Mouse (Mus musculus): ENCODE measurements around the gene Bcl3.

Gene Bcl3

DNA sequence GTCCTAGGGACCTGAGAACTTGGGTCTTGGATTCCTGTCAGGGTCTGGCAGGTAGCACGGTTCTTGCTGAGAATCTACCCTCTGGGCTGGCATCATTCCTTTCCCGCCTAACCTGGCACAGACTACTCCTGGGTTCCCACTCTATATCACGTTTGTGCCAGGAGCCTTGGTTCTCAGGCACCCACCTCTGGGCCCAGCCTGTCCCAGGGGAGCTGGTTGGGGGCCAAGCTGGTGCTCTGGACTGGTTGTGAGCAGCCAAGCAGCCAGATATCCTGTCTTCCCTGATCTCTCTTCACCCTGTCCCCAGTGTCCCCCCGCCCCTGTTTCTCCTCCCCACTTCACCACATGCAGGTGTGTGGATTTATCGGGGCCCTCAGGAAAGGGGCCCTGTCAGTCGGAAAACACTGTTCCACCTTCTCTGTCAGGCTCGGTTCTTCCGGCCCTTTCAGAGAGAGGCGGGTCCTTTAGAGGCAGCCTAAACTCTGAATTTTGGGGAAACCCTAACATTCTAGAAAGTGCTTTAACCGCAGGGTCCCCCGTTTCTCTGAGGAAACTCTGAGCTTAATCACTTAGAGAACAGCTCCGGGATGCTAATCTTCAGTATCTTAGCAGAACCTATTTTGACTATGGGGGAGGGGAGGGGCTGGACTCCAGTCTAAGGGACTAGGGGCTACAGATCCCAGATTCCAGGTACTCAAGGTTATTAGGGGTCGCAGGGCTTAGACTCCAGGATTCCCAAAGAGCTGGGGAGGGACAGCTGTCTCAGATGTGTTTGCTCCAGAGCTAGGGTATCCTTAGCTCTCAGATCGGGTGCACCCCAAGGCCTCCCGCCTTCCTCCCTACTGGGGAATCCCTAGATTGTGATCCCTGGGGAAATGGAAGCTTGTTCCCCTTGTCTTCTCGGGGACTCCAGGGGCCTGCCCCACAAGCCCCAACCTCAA lies 52.9 kb downstream of the Bcl3 start:
- no peak for DNase-seq (ENCODE audit: low spot score in 2 of 2)

DNA sequence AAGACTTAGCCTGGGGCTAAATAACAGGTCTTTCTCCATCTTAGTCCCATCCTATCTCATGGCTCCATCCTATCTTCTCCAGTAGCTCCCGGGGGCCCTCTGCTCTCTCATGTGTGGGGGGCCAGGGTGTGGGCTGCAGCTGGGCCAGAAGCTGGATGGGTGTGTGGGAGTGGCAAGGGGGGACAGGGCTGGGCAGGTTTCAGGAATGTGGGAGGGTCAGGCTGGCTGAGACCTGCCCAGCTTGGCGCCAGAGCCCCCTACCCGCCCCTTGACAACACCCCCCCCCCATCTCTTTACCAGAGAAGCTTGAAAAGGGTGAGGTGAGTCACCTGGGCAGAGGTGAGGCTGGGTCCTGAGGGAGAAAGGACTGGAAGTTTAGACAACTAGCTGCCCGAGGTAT lies 53.6 kb downstream of the Bcl3 start:
- no peak for DNase-seq (ENCODE audit: low spot score in 2 of 2)

DNA sequence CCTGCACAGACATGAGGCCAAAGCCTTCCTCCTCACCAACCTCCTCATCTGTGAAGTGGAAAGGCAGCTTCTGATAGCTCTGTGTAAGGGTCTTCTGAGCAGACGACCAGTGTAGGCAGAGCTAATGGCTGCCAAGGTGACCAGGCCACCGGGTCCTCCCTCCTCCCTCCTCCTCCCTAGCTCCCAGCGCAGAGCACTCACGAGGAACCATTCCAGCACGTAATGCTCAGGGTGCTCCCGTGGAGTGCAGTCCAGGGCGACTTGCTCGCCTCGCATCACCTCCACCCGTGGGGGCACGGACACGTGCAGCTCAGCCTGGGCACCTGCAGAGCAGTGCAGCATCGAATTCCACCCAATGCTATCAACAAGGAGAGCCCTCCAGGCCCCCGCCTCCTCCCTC lies 54.3 kb downstream of the Bcl3 start:
- DNase-seq (ENCODE audit: low spot score in 2 of 2) = no peak

DNA sequence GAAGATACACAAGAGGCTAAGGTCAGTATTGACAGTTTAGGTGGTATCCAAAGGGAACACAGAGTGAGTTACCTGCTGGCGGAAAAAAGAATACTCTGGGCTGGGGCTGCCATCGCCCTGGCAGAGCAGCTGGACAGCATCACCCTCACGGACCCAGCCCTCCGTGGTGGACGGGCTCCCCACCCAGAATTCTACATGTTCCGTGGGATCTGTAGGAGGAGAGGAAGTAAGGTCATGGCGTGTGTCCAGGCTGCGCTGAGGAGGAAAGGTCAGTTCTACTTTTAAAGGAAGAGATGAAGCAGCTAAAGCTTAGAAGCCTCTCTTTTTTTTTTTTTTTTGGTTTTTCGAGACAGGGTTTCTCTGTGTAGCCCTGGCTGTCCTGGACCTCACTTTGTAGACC lies 58.0 kb downstream of the Bcl3 start:
- no peak for DNase-seq (ENCODE audit: low spot score in 2 of 2)

DNA sequence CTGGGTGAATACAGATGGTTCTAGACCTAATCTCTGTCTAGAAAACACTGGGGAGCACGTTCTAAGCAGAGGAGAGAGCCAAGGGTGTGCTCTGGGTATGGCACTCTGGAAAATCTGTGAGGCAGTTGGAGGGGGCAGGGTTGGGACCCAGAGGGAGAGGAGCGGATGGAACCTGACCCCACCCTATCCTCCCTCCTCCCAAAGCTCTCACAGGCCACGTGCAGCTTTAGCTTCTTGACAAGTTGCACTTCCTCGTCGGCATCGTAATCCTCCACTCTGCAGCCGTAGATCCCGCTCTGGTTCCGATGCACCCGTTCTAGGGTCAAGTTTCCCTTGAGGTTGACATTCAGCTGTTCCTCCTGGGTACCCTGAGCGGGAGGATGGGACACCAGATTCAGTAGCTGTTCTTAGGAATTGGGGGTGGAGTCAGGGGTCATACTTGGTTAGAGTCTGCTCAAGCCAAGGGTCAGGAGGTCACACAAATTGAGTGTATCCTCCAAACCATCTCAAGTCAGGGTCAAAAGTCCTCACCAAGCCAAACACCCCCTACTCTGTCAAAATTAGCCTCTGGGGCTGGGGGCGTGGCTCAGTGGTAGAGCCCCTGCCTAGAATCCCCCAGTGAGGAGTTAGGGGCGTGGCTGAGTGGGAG lies 58.6 kb downstream of the Bcl3 start:
- DNase-seq (ENCODE audit: low spot score in 2 of 2) = no peak

DNA sequence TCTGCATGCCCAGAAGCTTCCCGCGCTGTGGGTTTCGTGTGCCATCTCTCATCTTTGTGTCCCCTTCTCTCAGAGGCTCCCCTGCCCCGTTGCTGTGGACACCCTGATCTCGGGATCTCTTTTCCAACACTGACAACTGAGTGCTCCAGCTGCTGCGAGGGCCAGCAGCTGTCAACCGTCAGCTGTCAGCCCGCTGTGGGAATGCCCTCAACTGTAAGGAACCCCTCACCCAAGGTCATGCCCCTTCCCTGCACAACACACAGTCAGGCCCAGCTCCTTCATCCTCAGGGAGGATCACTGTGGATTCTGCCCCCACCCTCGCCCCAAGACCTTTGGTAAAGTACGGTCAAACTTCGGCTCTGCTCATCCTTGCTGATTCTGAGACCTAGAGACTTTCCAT lies 60.3 kb downstream of the Bcl3 start:
- DNase-seq (ENCODE audit: low spot score in 2 of 2) = no peak

DNA sequence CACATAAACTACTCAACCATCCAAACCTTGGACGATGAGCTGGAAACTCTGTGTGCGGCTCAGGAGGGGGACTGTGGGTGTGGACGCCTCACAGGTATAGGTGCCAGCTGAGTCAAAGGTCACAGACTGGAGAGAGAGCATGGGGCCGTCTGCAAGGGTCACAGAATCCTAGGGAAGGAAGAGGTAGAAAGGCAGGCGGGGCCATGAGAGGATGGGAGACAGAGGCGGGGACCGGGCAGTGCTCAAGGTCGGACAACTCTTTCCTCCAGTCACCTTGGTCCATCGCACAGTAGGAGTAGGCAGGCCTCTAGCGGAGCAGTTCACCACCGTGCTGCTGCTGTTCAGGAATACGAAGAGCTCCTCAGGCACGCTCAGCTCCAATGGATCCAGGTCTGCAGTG lies 62.5 kb downstream of the Bcl3 start:
- DNase-seq (ENCODE audit: low spot score in 2 of 2) = no peak

DNA sequence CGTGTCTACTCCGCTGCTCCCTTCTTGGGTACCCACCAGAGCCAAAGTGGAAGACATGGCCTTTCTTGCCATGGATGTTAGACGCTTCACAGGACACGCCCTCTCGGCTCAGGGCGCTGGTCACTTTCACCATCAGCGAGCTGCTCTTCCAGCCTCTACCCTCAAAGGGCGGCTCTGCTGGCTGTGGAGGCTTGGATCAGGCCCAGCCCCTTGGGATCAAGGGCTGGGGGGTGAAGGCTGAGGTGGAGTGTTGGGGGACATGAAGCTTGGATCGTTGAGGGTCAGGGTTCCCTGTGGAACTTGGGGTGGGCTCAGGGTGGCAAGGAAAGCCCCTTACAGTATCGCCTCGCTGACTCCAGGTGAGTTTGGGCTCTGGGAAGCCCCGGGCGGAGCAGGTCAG lies 63.9 kb downstream of the Bcl3 start:
- DNase-seq (ENCODE audit: low spot score in 2 of 2) = no peak

Data from spleen, postnatal 36 days (tissue).